In genomic region chr12:106009122-106009870, GRCm38 (mm10) we compare ENCODE assay signal across 8 mouse cellular contexts. TPM values are rescaled to one million over a fixed set of nuclear protein-coding genes. Genes with fewer than 3 reads are reported as not detected.
DNase-seq lines count a peak whose midpoint lies in the region; ATAC-seq and TF ChIP-seq lines count a peak whose summit lies in the region.

No protein-coding gene starts in this region.

- no peaks in the 10 kb centered on the region for H3K27me3 ChIP-seq in CH12.LX (replicated peaks)
- H3K27me3 ChIP-seq in forebrain, postnatal 0 days (ENCODE audit: insufficient read depth, low read length) = no peaks in the 10 kb centered on the region
- no peaks in the 10 kb centered on the region for H3K27me3 ChIP-seq in liver, embryonic 12.5 days (replicated peaks)

- H3K9me3 ChIP-seq in CH12.LX (replicated peaks; ENCODE audit: low read length) = no peaks in the 10 kb centered on the region
- no peaks in the 10 kb centered on the region for H3K9me3 ChIP-seq in forebrain, postnatal 0 days (ENCODE audit: low read length)
- H3K9me3 ChIP-seq in liver, embryonic 12.5 days (replicated peaks) = no peaks in the 10 kb centered on the region

- ATAC-seq in frontal cortex, adult (ENCODE audit: low TSS enrichment) = peak; percentile 21; the same call in 1 of the 2 replicates
- ATAC-seq in forebrain, postnatal 0 days = peak; percentile 18
- no peak for ATAC-seq in liver, embryonic 12.5 days

- no peak for TF ChIP-seq RAD21 in CH12.LX (IDR thresholded peaks at IDR 0.05; ENCODE audit: low read depth, low read length)

- H3K27ac ChIP-seq in CH12.LX (ENCODE audit: insufficient read depth, low read depth) = no peak overlapping the region
- peak overlapping the region; percentile 66 for H3K27ac ChIP-seq in forebrain, postnatal 0 days (ENCODE audit: low read depth, low read length)
- H3K27ac ChIP-seq in liver, embryonic 12.5 days = no peak overlapping the region

- dilution Hi-C loops in CH12.LX (cut with MboI; ENCODE audit: extremely low pct_ligation_motif_present, extremely low pct_unique_long_range_greater_than_20kb, low sequenced_read_pairs) = no loop called here

- in situ Hi-C loops in CH12.LX (cut with MboI; ENCODE audit: low pct_ligation_motif_present, low pct_unique_long_range_greater_than_20kb, low sequenced_read_pairs) = no loop called here

- H3K4me1 ChIP-seq in CH12.LX (ENCODE audit: control insufficient read depth in 1 of 2, insufficient read depth in 2 of 2) = peaks cover 12 to 39% of the 10 kb centered on the region in 2 experiments
- H3K4me1 ChIP-seq in forebrain, postnatal 0 days (ENCODE audit: insufficient read depth) = peaks cover 3% of the 10 kb centered on the region; the same call in 1 of the 2 replicates
- H3K4me1 ChIP-seq in liver, embryonic 12.5 days = peaks cover 67% of the 10 kb centered on the region

- peak overlapping the region; percentile 59 for H3K4me2 ChIP-seq in CH12.LX (ENCODE audit: insufficient read depth, low read depth, poor library complexity, severe bottlenecking)
- H3K4me2 ChIP-seq in forebrain, postnatal 0 days (ENCODE audit: low read depth) = peak overlapping the region; percentile 37
- H3K4me2 ChIP-seq in liver, embryonic 12.5 days = peak overlapping the region; percentile 67

- no peak for TF ChIP-seq CTCF in CH12.LX (conservative IDR thresholded peaks at IDR 0.05 in 1 of 2, IDR thresholded peaks at IDR 0.05 in 1 of 2; ENCODE audit: low read depth in 2 of 2, low read length in 2 of 2)
- TF ChIP-seq CTCF in forebrain, postnatal 0 days (IDR thresholded peaks at IDR 0.05; ENCODE audit: low read depth) = no peak

- 83% methylated on average over 12 of the region's 12 CpGs for WGBS in forebrain, postnatal 0 days
- whole genome bisulfite sequencing in liver, embryonic 12.5 days (ENCODE audit: insufficient replicate concordance) = 77% methylated on average over 12 of the region's 12 CpGs

- TF ChIP-seq EP300 in CH12.LX (IDR thresholded peaks at IDR 0.05; ENCODE audit: low read length) = no peak

- H3K4me3 ChIP-seq in CH12.LX (replicated peaks in 1 of 3; ENCODE audit: low read depth in 2 of 3, low read length in 2 of 3, poor library complexity in 1 of 3) = peak overlapping the region in 2 of 3 experiments; percentile 82 to 86
- H3K4me3 ChIP-seq in forebrain, postnatal 0 days (ENCODE audit: low read depth, low read length) = peak overlapping the region; percentile 82
- H3K4me3 ChIP-seq in liver, embryonic 12.5 days = peak overlapping the region; percentile 92

- no peak for TF ChIP-seq POLR2A in CH12.LX (IDR thresholded peaks at IDR 0.05; ENCODE audit: low read depth, low read length)

- peaks cover 10% of the 10 kb centered on the region for H3K79me2 ChIP-seq in CH12.LX (replicated peaks; ENCODE audit: control insufficient read depth, extremely low read depth, insufficient read depth, poor library complexity, severe bottlenecking)

- H3K9ac ChIP-seq in CH12.LX (ENCODE audit: insufficient read depth, low read depth) = peak overlapping the region; percentile 81; the same call in 1 of the 2 replicates
- H3K9ac ChIP-seq in forebrain, postnatal 0 days = peak overlapping the region; percentile 26
- H3K9ac ChIP-seq in liver, embryonic 12.5 days = peak overlapping the region; percentile 93; the same call in 1 of the 2 replicates

- DNase-seq in frontal cortex, postnatal 36 days (ENCODE audit: low spot score in 2 of 2) = no peak
- DNase-seq in CH12.LX (ENCODE audit: extremely low read depth) = no peak
- no peak for DNase-seq in forebrain, postnatal 0 days
- no peak for DNase-seq in c-Kit-positive CD71-positive TER-119-positive erythroid progenitor cells, embryonic 14.5 days (ENCODE audit: low spot score)
- no peak for DNase-seq in testis, postnatal 14 days (ENCODE audit: low spot score)
- no peak for DNase-seq in left cerebral cortex, adult 9 months (ENCODE audit: low spot score in 2 of 2)

- peaks cover 0 to 18% of the 10 kb centered on the region in 2 experiments for H3K36me3 ChIP-seq in CH12.LX (replicated peaks in 1 of 2; ENCODE audit: control insufficient read depth in 1 of 2, insufficient read depth in 1 of 2, low read length in 1 of 2)
- no peaks in the 10 kb centered on the region for H3K36me3 ChIP-seq in forebrain, postnatal 0 days (ENCODE audit: insufficient read depth)
- peaks cover 20% of the 10 kb centered on the region for H3K36me3 ChIP-seq in liver, embryonic 12.5 days

TF ChIP-seq in CH12.LX, 34 proteins besides CTCF, POLR2A, EP300 and RAD21:
- TF ChIP-seq ZC3H11A (IDR thresholded peaks at IDR 0.05; ENCODE audit: low read depth, low read length) = no peak
- peak; percentile 61; the same call in 1 of the 2 replicates for TF ChIP-seq ZNF384 (IDR thresholded peaks at IDR 0.05; ENCODE audit: low read depth, low read length)
- no peak for TF ChIP-seq GABPA (IDR thresholded peaks at IDR 0.05; ENCODE audit: insufficient replicate concordance, low read depth, low read length)

RNA-seq across cellular contexts. Expression of gene Vrk1, which starts 0.7 kb away (rescaled TPM):
- total RNA-seq in CH12.LX (2012; rRNA removed) = 51.2 and 55.2 TPM in 2 replicates
- total RNA-seq in CH12.LX (2014; rRNA removed) = 124 and 138 TPM in 2 replicates
- polyA plus RNA-seq in CH12.LX (2012; ENCODE audit: insufficient read length, low read depth) = 69.1 and 70.4 TPM in 2 replicates
- total RNA-seq in forebrain, postnatal 0 days (2014; rRNA removed) = 30.5 and 34.9 TPM in 2 replicates
- 50.5 and 51.5 TPM in 2 replicates for polyA plus RNA-seq in forebrain, postnatal 0 days (2015; fragmentation: Nextera tagmentation; extraction: Ambion mirVana)
- 136 and 141 TPM in 2 replicates for polyA plus RNA-seq in liver, embryonic 12.5 days (2016; fragmentation: Nextera tagmentation; extraction: Ambion mirVana)

Comparison
In these comparisons a context has a peak if more than half of its experiments do, and no peak if none do; other contexts are left out.
1. H3K9ac ChIP-seq: peak in every context shown above with its lines; median percentile 93 in liver, embryonic 12.5 days; 81 in CH12.LX; 26 in forebrain, postnatal 0 days.